Mouse (Mus musculus): Measurements from ENCODE around the gene Gchfr. TPM values are rescaled to one million over a fixed set of nuclear protein-coding genes. Genes with fewer than 3 reads are reported as not detected.
A peak's percentile ranks its signal among the peaks of the same experiment; 100 is the strongest.

The Gchfr gene
- total RNA-seq (2021) = not detected

DNA sequence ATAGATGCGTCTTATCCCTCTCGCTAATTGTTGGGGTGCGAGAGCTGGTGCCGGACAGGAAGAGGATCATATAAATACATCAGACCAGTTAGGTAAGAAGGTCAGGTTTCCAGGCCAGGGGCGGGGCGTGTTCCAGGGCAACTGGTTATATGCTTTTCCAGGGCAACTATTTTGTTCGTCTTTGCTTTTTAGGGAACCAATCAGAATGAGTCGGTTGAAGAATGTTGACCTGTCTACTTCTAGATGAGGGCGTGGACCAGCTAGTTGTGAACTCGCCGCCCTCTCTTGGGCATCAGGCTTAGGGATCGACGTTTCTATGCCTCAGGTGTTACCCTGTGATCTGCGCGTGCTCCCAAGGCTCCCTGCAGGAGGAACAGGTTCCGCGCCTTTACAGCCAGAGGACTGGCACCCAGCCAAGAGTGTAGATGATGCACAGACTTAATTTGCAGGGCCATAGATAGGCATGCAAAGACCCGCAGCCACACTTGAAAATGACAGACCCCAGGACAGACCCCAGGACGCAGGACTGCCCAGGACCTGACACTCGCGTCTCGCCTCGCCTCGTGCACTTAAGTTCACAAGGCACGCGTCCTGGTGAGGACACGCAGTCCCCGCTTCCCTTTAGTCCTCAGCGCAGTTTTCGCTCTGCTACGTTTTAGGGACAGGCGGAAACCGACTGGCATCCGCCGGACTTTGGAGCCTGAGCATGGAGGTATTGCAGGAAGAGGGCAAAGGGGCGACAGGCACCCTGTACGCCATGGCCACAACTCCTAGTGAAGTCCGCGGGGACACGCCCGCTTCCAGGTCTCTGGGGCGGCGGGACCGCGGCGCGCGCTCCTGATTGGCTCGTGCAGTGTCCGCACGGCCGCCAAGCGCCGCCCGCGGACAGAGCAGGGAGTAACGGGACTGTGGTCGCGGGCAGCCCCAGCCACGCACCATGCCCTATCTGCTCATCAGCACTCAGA is at the start of gene Gchfr:
Gene Gchfr, plus strand, starts transcription at position 873 of the 965 bp plus-strand sequence.
- intact Hi-C loops (cut with DNase I) = no loop called here

DNA sequence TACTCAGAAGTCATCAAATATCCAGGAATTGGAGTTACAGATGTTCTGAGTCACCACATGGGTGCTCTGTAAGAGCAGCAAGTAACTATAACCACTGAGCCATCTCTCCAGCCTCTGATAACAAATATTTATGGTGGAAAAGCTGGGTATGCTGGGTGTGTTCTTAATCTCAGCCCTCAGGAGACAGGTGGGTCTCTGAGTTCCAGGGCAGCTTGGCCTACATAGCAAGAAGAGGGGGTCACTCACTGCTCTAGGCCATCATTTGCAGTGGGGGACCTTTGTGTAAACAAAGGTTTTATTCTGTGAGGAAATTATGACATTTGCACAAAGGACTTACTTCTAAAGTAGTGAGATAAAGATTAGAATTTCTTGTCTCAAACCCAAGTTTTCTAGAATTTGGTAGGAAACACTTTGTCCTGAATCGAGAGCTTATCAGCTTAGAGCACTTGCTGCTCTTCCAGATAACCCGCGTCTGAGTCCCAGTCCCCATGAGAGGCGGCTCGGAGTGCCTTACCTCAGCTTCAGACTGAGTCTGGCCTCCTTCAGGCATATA is 31.2 kb upstream of the Gchfr start:
- intact Hi-C loops (cut with DNase I) = no loop called here

More for the DNA sequence above, at the start of gene Gchfr:
- peak; percentile 47 for DNase-seq

DNA sequence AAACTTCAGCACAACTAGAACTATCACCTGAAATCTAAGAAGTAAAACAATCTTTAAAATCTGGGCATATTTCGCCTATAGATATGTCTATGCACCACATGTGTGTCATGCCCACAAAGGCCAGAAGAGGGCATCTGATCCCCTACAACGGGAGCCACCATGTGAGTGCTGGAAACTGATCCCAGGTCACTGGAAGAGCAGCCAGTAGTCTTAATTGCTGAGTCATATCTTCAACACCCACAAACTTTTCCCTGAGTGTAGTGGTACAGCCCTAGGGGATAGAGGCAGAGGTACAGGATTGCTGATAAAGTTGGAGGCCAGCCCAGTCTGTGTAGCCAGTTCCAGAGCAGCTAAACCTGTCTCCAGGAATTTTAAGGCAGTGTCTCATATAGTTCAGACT is 22.4 kb upstream of the Gchfr start:
- DNase-seq = no peak
- intact Hi-C loops (cut with DNase I) = no loop called here

More for the DNA sequence above, 31.2 kb upstream of the Gchfr start:
- DNase-seq = no peak

DNA sequence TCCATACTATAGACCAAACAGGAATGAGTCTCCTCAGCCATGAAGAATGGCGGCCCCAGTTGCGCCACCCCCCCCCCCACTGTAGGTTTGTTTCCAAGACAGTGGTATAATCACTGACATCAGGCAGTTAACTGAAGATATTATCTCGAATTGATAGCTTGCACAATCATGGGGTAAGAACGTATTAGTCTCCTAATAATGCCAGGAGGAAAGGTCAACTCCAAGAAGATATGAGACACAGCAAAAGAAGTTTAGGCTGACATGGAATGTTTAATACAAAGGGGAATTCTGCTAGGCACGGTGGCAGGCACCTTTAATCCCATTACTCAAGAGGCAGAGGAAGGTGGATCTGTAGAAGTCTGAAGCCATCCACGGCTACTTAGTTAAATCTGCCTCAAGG is 21.1 kb upstream of the Gchfr start:
- intact Hi-C loops (cut with DNase I) = no loop called here
- DNase-seq = no peak

DNA sequence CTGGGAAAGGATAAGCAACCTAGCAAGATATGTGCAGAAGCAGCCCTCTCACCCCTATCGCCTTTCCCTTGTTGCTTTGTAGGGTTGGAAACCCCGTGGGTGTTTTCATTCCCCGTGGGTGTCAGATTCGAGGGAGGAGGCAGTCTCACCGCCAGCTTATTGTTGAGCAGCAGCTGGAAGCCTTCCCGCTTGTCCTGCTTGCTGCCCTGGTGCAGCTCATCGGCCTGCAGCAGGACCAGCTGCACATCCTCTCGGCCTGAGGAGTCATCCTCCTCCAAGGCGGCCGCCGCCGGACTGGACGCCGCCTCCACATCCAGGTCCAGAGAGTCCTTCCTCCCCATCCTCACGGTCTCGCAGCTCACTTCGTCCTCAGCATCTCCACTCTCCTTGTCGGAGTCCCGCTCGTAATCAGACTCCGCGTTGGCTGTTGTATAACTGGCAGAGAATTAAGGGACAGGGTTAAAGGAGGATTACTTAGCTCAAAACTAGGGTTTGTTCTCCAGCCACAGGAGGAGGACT is 20.4 kb upstream of the Gchfr start:
- DNase-seq = no peak
- intact Hi-C loops (cut with DNase I) = no loop called here

DNA sequence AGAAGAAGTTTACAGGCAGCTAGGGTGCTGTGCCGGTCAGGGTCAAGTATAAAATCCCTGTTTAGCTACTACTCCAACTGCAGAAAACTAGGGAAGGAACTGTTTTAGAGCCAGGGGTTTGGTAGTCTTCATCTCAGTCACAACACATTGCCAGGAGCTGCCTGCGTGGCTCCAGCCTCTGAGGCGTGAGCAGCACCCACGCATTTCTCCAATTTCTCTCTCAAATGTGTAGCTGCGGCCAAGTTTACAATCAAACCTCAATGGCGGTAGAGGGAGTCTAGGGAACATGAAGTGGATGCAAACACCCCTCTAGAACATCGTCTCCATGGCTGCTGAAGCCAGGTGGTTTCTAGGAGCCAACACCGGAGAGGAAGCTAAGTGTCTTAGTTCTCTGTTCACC is 19.8 kb upstream of the Gchfr start:
- intact Hi-C loops (cut with DNase I) = no loop called here
- DNase-seq = no peak

DNA sequence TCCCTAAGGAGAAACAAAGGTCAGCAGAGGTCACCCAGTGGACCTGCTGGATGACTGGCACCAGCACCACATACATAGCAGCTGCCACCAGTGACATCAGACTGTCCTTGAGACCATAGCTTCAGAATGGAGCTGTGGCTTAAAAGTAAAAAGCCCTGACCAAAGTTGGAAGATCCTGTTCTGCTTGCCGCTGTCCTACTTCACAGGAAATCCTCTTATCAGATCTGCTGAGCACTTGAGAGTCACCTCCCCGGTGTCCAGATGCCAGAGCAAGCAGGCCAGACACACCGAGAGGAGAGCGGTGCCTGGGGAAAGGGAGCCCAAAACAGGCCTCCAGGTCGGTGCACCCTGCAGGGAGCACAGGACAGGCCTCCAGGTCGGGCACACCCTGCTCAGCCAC is 15.3 kb upstream of the Gchfr start:
- DNase-seq = no peak
- intact Hi-C loops (cut with DNase I) = no loop called here

DNA sequence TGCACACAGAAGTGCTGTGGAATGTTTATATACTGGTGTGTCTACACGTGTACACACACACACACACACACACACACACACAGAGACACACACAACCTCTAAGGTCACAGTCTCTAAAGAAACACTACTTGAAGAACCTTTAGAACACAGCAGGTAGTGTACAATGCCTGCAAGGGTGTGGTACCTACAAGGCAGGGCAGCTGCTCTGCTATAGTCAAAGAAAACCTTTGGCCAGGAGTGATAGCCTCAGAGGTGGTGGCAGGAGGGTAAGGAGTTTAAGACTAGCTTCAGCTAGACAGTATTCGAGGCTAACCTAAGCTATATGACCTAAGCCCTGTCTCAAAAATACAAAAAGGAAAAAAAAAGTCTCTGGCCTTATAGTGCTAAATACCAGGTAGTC is 12.9 kb upstream of the Gchfr start:
- DNase-seq = no peak
- intact Hi-C loops (cut with DNase I) = no loop called here

DNA sequence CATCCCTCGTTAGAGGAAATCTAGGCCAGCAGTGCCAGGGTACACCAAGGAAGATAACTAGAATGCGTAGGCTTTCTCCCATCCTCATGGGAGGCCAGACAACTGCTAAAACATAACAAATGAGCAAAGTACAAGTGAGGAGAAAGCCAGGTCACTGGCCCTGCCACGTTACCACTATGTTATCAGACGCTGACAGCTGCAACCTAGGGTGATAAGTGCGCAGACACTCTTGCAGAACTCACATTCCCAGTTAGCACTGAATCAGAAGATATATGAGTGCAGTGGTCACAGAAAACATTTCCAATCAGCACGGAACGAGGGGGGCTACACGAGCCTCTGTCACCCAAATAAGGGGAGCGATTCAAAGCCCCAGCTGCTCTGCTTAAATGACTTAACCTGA is 12.2 kb upstream of the Gchfr start:
- intact Hi-C loops (cut with DNase I) = no loop called here

DNA sequence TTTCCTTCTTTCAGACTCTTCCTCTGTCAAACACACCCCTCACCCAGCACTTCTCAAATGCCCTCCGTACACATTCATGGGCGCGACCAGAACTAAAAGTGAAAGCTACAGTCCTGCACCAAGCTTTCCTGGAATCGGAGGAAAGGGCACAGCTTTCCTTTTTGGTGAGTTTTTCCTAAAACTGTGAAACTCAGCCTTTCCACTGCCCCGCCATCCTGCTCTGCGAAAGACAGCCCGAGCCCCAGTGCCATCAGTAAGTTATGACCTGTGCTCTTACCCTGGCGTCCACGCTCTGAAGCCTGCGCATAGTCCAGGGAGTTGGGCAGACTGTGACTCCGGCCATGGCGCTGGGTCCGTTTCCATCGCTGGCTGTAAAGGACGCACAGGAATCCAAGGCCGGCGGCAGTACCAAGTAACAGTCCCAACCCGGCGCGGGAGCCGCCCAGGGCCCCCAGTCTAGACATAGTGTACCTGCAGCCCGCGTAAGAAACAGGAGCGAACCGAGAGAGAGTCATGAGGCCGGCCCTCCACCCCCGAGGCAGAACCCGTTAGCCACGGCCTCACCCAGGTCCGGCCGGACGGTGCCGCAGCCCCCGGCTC is 11.4 kb upstream of the Gchfr start:
- DNase-seq = peak; percentile 25
- intact Hi-C loops (cut with DNase I) = no loop called here

More for the DNA sequence above, 12.2 kb upstream of the Gchfr start:
- no peak for DNase-seq

DNA sequence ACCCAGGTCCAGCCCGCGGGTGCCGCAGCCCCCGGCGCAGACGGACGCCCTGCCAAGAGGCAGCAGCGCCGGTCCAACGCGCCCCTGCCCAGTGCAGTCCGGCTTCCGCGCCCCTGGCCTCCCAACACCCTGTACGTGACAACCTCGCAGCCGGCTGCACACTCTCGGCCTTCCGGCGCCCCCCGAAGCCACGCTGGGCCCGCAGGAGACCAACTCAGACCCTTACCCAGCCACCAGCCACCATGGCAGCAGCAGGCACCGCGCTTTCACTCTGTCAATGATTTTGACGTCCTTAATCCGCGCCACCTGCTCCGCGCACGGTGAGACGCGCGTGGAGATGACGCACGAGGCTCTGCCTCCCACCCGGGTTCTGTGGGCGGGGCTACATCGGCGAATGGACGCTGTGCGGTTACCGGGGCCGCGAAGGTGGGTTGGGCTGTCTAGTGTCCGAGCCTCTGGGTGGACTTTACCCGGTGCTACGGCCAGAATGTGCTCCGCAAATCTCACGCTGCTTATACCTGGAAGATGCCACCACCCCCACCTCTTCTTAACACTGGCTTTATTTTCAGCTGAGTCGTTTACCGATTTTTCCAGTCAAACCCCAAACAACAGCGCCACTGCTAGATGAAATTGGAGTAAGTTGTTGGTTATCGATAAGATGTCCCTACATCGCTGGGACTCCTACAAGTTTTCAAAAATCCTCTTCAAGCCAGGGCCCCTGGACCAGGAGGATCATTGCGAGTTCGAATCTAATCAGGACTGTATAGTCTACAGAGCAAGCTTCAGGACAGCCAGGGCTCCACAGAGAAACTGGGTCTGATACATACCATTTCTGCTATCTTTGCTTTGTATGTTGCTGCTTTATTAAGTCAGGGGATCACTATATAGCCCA is 10.6 kb upstream of the Gchfr start, which contains the start of gene Rmdn3:
Gene Rmdn3, minus strand, starts transcription at position 354 of the 892 bp plus-strand sequence.
- peak; percentile 96 for DNase-seq
- intact Hi-C loops (cut with DNase I) = no loop called here

DNA sequence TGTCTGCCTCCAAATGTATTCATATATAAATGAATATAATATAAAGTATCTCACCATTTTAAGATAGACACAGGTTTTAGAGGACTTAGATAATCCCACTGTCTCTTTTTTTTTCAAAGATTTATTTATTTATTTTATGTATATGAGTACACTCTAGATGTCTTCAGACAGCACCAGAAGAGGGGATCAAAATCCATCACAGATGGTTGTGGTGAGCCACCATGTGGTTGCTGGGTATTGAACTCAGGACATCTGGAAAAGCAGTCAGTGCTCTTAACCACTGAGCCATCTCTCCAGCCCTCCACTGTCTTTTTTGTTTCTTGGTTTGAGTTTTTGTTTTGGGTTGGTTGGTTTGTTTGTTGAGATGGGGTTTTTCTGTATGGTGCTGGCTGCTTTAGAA is 9.7 kb upstream of the Gchfr start:
- intact Hi-C loops (cut with DNase I) = no loop called here
- DNase-seq = no peak

DNA sequence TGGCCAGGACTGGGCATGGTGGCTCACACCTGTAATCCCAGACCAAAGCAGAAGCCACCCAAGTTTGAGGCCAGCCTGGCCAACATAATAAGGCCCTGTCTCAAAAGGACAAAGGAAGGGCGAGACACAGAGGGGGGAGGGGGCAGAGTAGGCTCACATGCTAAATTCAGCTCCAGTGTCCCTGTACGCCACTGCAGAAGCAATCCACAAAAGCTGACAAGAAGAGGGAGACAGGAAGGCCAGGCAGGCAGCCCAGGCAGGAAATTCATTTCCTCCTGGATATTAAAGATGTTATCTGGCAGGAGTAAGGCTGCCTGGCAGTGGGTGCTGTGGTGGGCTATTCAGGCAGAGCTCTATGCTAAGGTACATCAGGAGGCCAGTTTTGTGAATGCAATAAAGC is 6.3 kb upstream of the Gchfr start:
- DNase-seq = no peak
- intact Hi-C loops (cut with DNase I) = no loop called here

DNA sequence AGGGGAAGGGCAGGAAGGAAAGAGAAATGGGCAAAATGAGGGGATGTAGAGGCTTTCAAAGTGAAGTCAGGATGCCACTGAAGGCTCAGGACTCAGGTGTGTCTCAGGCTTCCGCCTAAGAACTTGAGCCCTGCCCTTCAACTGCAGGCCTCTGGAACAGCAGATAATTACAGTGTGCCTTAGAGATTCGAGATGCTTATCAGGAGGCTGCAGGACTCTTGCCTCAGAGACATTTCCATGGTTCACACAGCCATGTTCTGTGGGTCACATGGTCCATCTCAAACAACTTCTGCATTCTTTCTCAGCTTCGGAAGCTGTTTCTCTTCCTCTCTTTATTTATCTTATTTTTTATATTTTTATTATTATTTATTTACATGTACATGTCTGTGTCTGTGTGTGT is 4.4 kb upstream of the Gchfr start:
- no peak for DNase-seq
- intact Hi-C loops (cut with DNase I) = no loop called here

DNA sequence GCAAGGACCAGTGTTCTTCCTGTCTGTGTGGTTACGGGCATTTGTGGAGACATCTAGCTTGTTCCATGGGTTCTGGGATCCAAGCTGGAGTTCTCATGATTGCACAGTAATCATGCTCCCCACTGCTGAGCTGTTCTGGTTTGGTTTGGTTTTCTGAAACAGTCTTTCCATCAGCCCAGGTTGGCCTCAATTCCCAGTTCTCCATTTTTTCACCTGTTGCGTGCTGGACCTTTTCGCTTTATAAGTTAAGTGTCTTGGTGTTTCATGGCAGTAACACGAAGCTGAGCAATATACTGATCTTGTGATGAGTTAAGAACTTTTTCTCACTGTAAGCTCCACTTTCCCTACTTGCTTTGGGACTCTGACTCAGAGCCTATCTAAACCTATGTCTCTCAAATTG is 3.6 kb upstream of the Gchfr start:
- intact Hi-C loops (cut with DNase I) = no loop called here
- no peak for DNase-seq

DNA sequence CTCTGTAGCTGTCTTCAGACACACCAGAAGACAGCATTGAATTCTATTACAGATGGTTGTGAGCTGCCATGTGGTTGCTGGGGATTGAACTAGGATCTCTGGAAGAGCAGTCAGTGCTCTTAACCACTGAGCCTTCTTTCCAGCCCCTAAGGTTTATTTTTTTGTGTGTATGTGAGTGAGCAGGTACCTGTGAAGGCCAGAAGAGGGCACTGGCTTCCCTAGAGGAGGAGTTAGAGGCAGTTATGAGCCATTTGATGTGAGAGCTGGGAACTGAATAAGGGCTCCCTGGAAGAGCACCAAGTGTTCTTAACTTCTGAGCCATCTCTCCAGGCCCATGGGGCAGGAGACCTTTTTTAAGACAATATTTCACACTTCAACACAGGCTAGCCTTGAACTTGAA is 2.2 kb upstream of the Gchfr start:
- intact Hi-C loops (cut with DNase I) = no loop called here

DNA sequence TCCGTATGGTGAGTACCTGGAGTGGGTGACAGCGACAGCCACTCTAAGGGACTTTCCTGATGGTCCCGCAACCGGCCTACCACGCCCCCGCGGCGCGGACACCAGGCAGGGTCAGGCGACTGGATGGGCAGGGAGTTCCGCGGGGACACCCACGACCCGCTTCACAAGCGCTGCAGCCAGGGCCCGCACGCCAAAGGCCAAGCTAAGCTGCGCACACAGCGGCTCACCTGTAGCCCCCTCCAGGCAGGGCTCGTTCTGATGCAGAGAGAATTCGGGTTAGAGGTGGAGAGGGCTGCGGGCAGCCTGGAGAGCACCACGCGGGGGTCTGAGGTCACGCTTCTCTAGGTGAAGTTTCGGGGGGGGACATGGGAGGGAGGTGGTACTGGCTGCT is 288 bp downstream of the Gchfr start:
- DNase-seq = no peak
- intact Hi-C loops (cut with DNase I) = no loop called here

More for the DNA sequence above, 2.2 kb upstream of the Gchfr start:
- no peak for DNase-seq

DNA sequence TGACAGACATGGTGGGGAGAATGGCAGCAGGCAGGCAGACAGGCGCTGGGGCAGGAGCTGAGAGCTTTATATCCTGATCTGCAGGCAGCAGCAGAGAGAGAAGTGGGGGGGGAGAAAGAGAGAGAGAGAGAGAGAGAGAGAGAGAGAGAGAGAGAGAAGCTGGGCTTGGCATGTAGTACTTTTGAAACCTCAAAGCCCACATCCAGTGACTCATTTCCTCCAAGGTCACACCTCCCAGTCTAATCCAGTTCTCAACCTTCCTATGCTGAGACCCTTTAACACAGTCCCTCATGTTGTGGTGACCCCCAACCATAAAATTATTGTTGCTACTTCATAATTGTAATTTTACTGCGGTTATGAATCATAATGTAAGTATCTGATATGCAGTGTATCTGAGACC is 2.7 kb downstream of the Gchfr start:
- DNase-seq = no peak
- intact Hi-C loops (cut with DNase I) = no loop called here

DNA sequence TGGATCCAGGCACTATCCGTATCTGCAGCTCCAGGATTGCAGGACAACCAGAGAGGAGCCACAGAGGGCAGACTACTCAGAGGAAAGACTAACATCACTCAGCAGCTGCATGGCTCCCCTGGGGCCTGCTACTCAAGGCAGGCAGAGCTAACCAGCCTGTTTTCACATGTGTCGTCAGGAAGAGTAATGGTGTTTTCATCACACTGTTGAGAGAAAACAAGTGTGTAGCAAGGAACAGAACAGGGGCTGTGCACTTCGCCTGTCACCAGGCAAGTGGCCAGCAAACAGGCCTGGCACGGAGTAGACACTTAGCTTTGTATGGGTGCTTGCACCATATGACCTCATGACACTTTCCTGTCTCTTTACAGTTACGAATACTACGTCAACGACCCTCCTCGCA is 4.0 kb downstream of the Gchfr start:
- no peak for DNase-seq
- intact Hi-C loops (cut with DNase I) = no loop called here

DNA sequence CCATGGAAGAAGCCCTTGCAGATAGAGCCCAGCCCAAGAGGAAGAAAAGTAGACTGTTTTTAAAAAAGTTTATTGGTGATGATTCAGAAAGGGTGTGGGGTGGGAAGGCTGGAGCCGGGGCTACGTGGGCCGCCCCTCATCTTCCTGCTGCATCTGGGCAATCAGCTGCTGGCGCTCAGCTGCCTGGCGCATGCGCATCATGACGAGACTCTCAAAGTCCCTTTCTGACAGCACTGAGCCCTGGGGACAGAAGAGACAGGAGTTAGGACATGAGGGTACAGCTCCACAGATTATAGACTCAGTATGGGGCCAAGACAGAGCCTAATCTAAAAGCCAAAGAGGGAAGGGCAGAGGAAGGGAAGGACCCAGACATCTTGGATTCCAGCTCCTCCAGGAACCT is 4.9 kb downstream of the Gchfr start:
- no peak for DNase-seq
- intact Hi-C loops (cut with DNase I) = no loop called here
